Mouse (Mus musculus): Measurements from ENCODE around the gene D11Wsu47e. TPM values are rescaled to one million over a fixed set of nuclear protein-coding genes. Genes with fewer than 3 reads are reported as not detected.

D11Wsu47e gene
- total and polyA plus RNA-seq, 3 experiments: 7.0 to 20.2 (median 14.0) TPM

- H3K4me3 ChIP-seq (ENCODE audit: low read depth, low read length): peak overlapping the region; percentile 48; the same call in 1 of the 2 replicates
- no peaks in the 10 kb centered on the region for H3K27me3 ChIP-seq (ENCODE audit: insufficient read depth, low read length)
- peak; percentile 74 for ATAC-seq (ENCODE audit: extremely low read depth, insufficient number of reproducible peaks, low FRiP score, poor library complexity, severe bottlenecking)
- TF ChIP-seq CTCF (IDR thresholded peaks at IDR 0.05; ENCODE audit: low read depth, low read length): no peak
- TF ChIP-seq TAL1 (conservative IDR thresholded peaks at IDR 0.05; ENCODE audit: low read depth, low read length): peak; percentile 94
- H3K9me3 ChIP-seq (replicated peaks): no peaks in the 10 kb centered on the region
- DNase-seq (ENCODE audit: low spot score): peak; percentile 52
- H3K4me1 ChIP-seq (ENCODE audit: insufficient read depth, low read depth, low read length): peaks cover 58% of the 10 kb centered on the region
- peaks cover 35% of the 10 kb centered on the region for H3K36me3 ChIP-seq (replicated peaks)
These were observed 3.3 kb upstream of the D11Wsu47e start for GRCm38 (mm10) chr11:113680954-113681353.

DNA sequence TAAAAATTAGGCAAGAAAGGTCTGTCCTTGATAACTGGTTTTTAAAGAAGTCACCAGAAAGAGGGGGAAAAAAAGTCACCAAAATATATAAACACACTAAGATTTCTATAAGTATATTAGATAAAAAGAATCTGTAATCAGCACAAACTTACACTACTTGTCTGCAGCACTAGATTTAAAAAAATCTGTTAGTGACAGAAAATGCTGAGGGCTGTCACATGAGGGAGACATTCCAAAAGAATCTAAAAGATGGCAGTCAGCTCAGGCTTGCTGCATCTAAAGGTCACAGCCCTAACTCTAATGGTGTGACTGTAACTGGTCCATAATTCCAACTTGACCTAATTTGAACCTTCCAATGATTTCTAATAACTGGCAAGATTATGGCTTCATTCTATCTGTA lies 2.2 kb upstream of the D11Wsu47e start:
- Histone ChIP-seq H3K4me1 (ENCODE audit: insufficient read depth, low read depth, low read length) (peaks cover 61% of the 10 kb centered on the region), H3K9me3 (replicated peaks) (no peaks in the 10 kb centered on the region), H3K27me3 (ENCODE audit: insufficient read depth, low read length) (no peaks in the 10 kb centered on the region), H3K4me3 (ENCODE audit: low read depth, low read length) (peak overlapping the region; percentile 99; the same call in 1 of the 2 replicates), H3K36me3 (replicated peaks) (peaks cover 31% of the 10 kb centered on the region)
- ATAC-seq (ENCODE audit: extremely low read depth, insufficient number of reproducible peaks, low FRiP score, poor library complexity, severe bottlenecking) (no peak), DNase-seq (ENCODE audit: low spot score) (no peak)
- no peak for TF ChIP-seq GATA1 (IDR thresholded peaks at IDR 0.05; ENCODE audit: borderline replicate concordance, low read length)
- no peak for TF ChIP-seq GATA2 (IDR thresholded peaks at IDR 0.05; ENCODE audit: borderline replicate concordance, low read depth, low read length)
- TF ChIP-seq POLR2AphosphoS5 (IDR thresholded peaks at IDR 0.05; ENCODE audit: insufficient replicate concordance, low read depth, low read length): no peak
- no peak for TF ChIP-seq TAL1 (conservative IDR thresholded peaks at IDR 0.05; ENCODE audit: low read depth, low read length)
- TF ChIP-seq CTCF (IDR thresholded peaks at IDR 0.05; ENCODE audit: low read depth, low read length): no peak

DNA sequence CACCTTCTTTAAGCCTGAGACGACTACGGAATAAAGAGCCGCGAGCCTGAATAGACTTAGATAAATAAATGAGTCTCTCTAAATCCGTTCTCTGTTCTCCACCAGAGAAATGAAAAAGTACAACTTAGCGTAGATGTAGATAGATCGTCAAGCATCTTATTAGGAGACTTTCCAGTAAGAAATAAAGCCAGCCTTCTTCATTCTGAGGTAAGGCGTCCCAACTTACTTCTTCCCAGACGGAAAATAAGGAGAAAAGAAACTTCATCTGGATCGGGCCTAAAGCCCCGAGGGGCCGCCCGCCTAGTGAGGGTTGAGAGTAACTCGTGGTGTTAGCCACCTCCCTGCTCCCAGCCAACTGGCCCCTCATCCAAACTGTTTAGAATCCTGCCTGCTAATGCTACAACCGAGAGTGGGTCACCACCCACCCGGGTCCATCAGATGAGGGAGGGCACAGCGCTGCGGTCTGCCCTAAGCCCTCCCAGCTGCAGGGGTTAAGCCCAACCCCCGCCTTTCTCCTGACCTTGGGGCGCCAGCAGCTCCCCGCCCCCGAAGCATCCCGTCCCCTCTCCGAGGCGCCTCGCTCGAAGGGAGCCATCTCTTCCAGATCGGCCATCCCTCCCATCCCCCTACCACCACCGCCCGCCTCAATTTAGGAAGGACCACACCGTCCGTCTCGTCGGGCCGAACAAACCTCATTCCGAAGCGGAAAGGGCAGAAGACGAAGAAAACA lies 1.1 kb upstream of the D11Wsu47e start:
- ATAC-seq (ENCODE audit: extremely low read depth, insufficient number of reproducible peaks, low FRiP score, poor library complexity, severe bottlenecking): peak; percentile 47
- H3K4me3 ChIP-seq (ENCODE audit: low read depth, low read length): peak overlapping the region; percentile 99
- H3K27me3 ChIP-seq (ENCODE audit: insufficient read depth, low read length): no peaks in the 10 kb centered on the region
- TF ChIP-seq GATA2 (IDR thresholded peaks at IDR 0.05; ENCODE audit: borderline replicate concordance, low read depth, low read length) (no peak), POLR2AphosphoS5 (IDR thresholded peaks at IDR 0.05; ENCODE audit: insufficient replicate concordance, low read depth, low read length) (no peak), GATA1 (IDR thresholded peaks at IDR 0.05; ENCODE audit: borderline replicate concordance, low read length) (no peak), TAL1 (conservative IDR thresholded peaks at IDR 0.05; ENCODE audit: low read depth, low read length) (no peak), CTCF (IDR thresholded peaks at IDR 0.05; ENCODE audit: low read depth, low read length) (no peak)
- peaks cover 29% of the 10 kb centered on the region for H3K36me3 ChIP-seq (replicated peaks)
- no peaks in the 10 kb centered on the region for H3K9me3 ChIP-seq (replicated peaks)
- H3K4me1 ChIP-seq (ENCODE audit: insufficient read depth, low read depth, low read length): peaks cover 58% of the 10 kb centered on the region
- DNase-seq (ENCODE audit: low spot score): peak; percentile 74

DNA sequence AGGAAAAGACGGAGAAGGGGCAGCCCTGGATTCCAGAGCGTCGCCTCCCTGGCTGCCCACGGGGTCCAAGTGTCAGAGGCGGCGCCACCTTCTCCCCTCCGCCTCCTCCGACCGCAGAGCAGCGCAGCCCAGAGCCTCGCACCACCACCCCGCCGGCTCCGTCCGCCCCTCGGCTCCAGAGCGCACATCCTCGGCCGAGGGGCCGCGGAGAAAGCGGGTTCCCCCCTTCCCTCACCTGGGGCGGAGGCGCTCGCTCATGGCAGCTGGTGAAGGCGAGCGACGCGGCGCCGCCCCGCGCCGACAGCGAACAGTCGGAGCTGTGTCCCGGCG lies 620 bp upstream of the D11Wsu47e start:
- H3K27me3 ChIP-seq (ENCODE audit: insufficient read depth, low read length): no peaks in the 10 kb centered on the region
- TF ChIP-seq CTCF (IDR thresholded peaks at IDR 0.05; ENCODE audit: low read depth, low read length) (no peak), POLR2AphosphoS5 (IDR thresholded peaks at IDR 0.05; ENCODE audit: insufficient replicate concordance, low read depth, low read length) (no peak), TAL1 (conservative IDR thresholded peaks at IDR 0.05; ENCODE audit: low read depth, low read length) (no peak), GATA2 (IDR thresholded peaks at IDR 0.05; ENCODE audit: borderline replicate concordance, low read depth, low read length) (no peak), GATA1 (IDR thresholded peaks at IDR 0.05; ENCODE audit: borderline replicate concordance, low read length) (no peak)
- peaks cover 29% of the 10 kb centered on the region for H3K36me3 ChIP-seq (replicated peaks)
- no peaks in the 10 kb centered on the region for H3K9me3 ChIP-seq (replicated peaks)
- DNase-seq (ENCODE audit: low spot score) (no peak), ATAC-seq (ENCODE audit: extremely low read depth, insufficient number of reproducible peaks, low FRiP score, poor library complexity, severe bottlenecking) (no peak)
- peaks cover 56% of the 10 kb centered on the region for H3K4me1 ChIP-seq (ENCODE audit: insufficient read depth, low read depth, low read length)
- peak overlapping the region; percentile 99 for H3K4me3 ChIP-seq (ENCODE audit: low read depth, low read length)

- TF ChIP-seq TAL1 (conservative IDR thresholded peaks at IDR 0.05; ENCODE audit: low read depth, low read length) (no peak), GATA2 (IDR thresholded peaks at IDR 0.05; ENCODE audit: borderline replicate concordance, low read depth, low read length) (no peak), GATA1 (IDR thresholded peaks at IDR 0.05; ENCODE audit: borderline replicate concordance, low read length) (no peak), POLR2AphosphoS5 (IDR thresholded peaks at IDR 0.05; ENCODE audit: insufficient replicate concordance, low read depth, low read length) (no peak)
- Histone ChIP-seq H3K36me3 (replicated peaks) (peaks cover 35% of the 10 kb centered on the region), H3K4me1 (ENCODE audit: insufficient read depth, low read depth, low read length) (peaks cover 57% of the 10 kb centered on the region), H3K9me3 (replicated peaks) (no peaks in the 10 kb centered on the region), H3K4me3 (ENCODE audit: low read depth, low read length) (peak overlapping the region; percentile 99), H3K27me3 (ENCODE audit: insufficient read depth, low read length) (no peaks in the 10 kb centered on the region)
- DNase-seq (ENCODE audit: low spot score): no peak
- ATAC-seq (ENCODE audit: extremely low read depth, insufficient number of reproducible peaks, low FRiP score, poor library complexity, severe bottlenecking): no peak
These were observed 655 bp downstream of the D11Wsu47e start for GRCm38 (mm10) chr11:113684707-113685426.

GRCm38 (mm10) chr11:113687031-113687430 lies 2.8 kb downstream of the D11Wsu47e start:
- peaks cover 55% of the 10 kb centered on the region for H3K36me3 ChIP-seq (replicated peaks)
- peaks cover 45% of the 10 kb centered on the region for H3K4me1 ChIP-seq (ENCODE audit: insufficient read depth, low read depth, low read length)
- H3K4me3 ChIP-seq (ENCODE audit: low read depth, low read length): no peak overlapping the region
- no peaks in the 10 kb centered on the region for H3K27me3 ChIP-seq (ENCODE audit: insufficient read depth, low read length)
- H3K9me3 ChIP-seq (replicated peaks): no peaks in the 10 kb centered on the region
- ATAC-seq (ENCODE audit: extremely low read depth, insufficient number of reproducible peaks, low FRiP score, poor library complexity, severe bottlenecking): no peak
- no peak for DNase-seq (ENCODE audit: low spot score)
- TF ChIP-seq GATA1 (IDR thresholded peaks at IDR 0.05; ENCODE audit: borderline replicate concordance, low read length) (no peak), CTCF (IDR thresholded peaks at IDR 0.05; ENCODE audit: low read depth, low read length) (no peak), POLR2AphosphoS5 (IDR thresholded peaks at IDR 0.05; ENCODE audit: insufficient replicate concordance, low read depth, low read length) (no peak), GATA2 (IDR thresholded peaks at IDR 0.05; ENCODE audit: borderline replicate concordance, low read depth, low read length) (no peak), TAL1 (conservative IDR thresholded peaks at IDR 0.05; ENCODE audit: low read depth, low read length) (no peak)
